Mouse (Mus musculus) MEL (cell line): ENCODE measurements around the gene Fem1b. TPM values are rescaled to one million over a fixed set of nuclear protein-coding genes. Genes with fewer than 3 reads are reported as not detected.

ENCODE experiments used
- DNase-seq: peaks from one replicate; pipeline ENCODE4 v3.0.0; 2011; ENCODE audit warnings: low read depth, low spot score
- H3K27ac ChIP-seq: 2 replicates; pipeline ENCODE4 v1.5.1; 2012; ENCODE audit warnings: low read depth, mild to moderate bottlenecking, control low read depth, low read length, moderate library complexity; ENCODE audit not compliant: control insufficient read depth
- H3K27me3 ChIP-seq, 2 experiments: fragments of 150-350 bp in 1 of 2; sonication (generic) in 1 of 2; 2 replicates each; pipeline ENCODE4 v1.6.1; 2012; ENCODE audit warnings: low read length in 2 of 2, mild to moderate bottlenecking in 2 of 2, improper control_type of control experiment in 1 of 2, moderate library complexity in 1 of 2; ENCODE audit not compliant: insufficient read depth in 2 of 2, control insufficient read depth in 1 of 2
- H3K36me3 ChIP-seq, 2 experiments: 2 replicates each; pipeline ENCODE4 v1.6.1; 2012 to 2014; ENCODE audit warnings: low read length in 2 of 2, improper control_type of control experiment in 1 of 2, inconsistent platforms in 1 of 2, mild to moderate bottlenecking in 1 of 2; ENCODE audit not compliant: insufficient read depth in 2 of 2, control insufficient read depth in 1 of 2
- H3K4me1 ChIP-seq, 2 experiments: fragments of 150-350 bp in 1 of 2; sonication (generic) in 1 of 2; 2 replicates each; pipeline ENCODE4 v1.6.1; 2012; ENCODE audit warnings: low read length in 2 of 2, improper control_type of control experiment in 1 of 2, mild to moderate bottlenecking in 1 of 2; ENCODE audit not compliant: insufficient read depth in 2 of 2, control insufficient read depth in 1 of 2
- H3K4me3 ChIP-seq, 2 experiments: fragments of 150-350 bp in 1 of 2; sonication (generic) in 1 of 2; 2 replicates each; pipeline ENCODE4 v1.5.1; 2012; ENCODE audit warnings: low read depth in 2 of 2, low read length in 2 of 2, mild to moderate bottlenecking in 2 of 2, moderate library complexity in 2 of 2, control low read depth in 1 of 2, improper control_type of control experiment in 1 of 2; ENCODE audit not compliant: control insufficient read depth in 1 of 2, insufficient read depth in 1 of 2
- H3K79me2 ChIP-seq: 2 replicates; pipeline ENCODE4 v1.6.1; 2012; ENCODE audit warnings: mild to moderate bottlenecking, low read length, moderate library complexity; ENCODE audit not compliant: control insufficient read depth, poor library complexity, insufficient read depth
- H3K9ac ChIP-seq: 2 replicates; pipeline ENCODE4 v1.6.1; 2012; ENCODE audit warnings: low read depth, mild to moderate bottlenecking, control low read depth, low read length, moderate library complexity; ENCODE audit not compliant: control insufficient read depth, poor library complexity, severe bottlenecking
- H3K9me3 ChIP-seq: fragments of 150-350 bp; sonication (generic); replicated peaks from 2 replicates; pipeline ENCODE4 v1.6.1; 2012; ENCODE audit warnings: mild to moderate bottlenecking, low read length, improper control_type of control experiment, moderate library complexity; ENCODE audit not compliant: insufficient read depth
- BHLHE40 ChIP-seq: IDR thresholded peaks from 2 replicates; pipeline ENCODE4 v1.6.1; 2012; ENCODE audit warnings: low read depth, mild to moderate bottlenecking, inconsistent platforms, low read length, improper control_type of control experiment, borderline replicate concordance
- CHD1 ChIP-seq: IDR thresholded peaks from 2 replicates; pipeline ENCODE4 v1.6.1; 2012; ENCODE audit warnings: low read depth, mild to moderate bottlenecking, inconsistent platforms, low read length, improper control_type of control experiment
- CHD2 ChIP-seq: IDR thresholded peaks from 2 replicates; pipeline ENCODE4 v1.6.1; 2011; ENCODE audit warnings: low read length, improper control_type of control experiment
- CTCF ChIP-seq, 3 experiments: IDR thresholded peaks in 2 of 3; conservative IDR thresholded peaks in 1 of 3; 2 replicates each; pipeline ENCODE4 v1.5.1; 2011 to 2012; ENCODE audit warnings: low read length in 3 of 3, low read depth in 2 of 3, mild to moderate bottlenecking in 2 of 3, improper control_type of control experiment in 1 of 3, inconsistent platforms in 1 of 3, mixed read lengths in 1 of 3, moderate library complexity in 1 of 3; ENCODE audit not compliant: control insufficient read depth in 1 of 3, insufficient read depth in 1 of 3, poor library complexity in 1 of 3, severe bottlenecking in 1 of 3
- E2F4 ChIP-seq: IDR thresholded peaks from 2 replicates; pipeline ENCODE4 v1.6.1; 2011; ENCODE audit warnings: low read depth, low read length, improper control_type of control experiment, borderline replicate concordance
- EP300 ChIP-seq, 2 experiments: IDR thresholded peaks; 2 replicates each; pipeline ENCODE4 v1.6.1; 2011; ENCODE audit warnings: improper control_type of control experiment in 2 of 2, low read length in 2 of 2, low read depth in 1 of 2, mild to moderate bottlenecking in 1 of 2
- GABPA ChIP-seq: IDR thresholded peaks from 2 replicates; pipeline ENCODE4 v1.6.1; 2012; ENCODE audit warnings: low read depth, mild to moderate bottlenecking, inconsistent platforms, low read length, improper control_type of control experiment, moderate library complexity
- GATA1 ChIP-seq: IDR thresholded peaks from 2 replicates; pipeline ENCODE4 v1.6.1; 2011; ENCODE audit warnings: low read depth, low read length, improper control_type of control experiment
- MAX ChIP-seq: IDR thresholded peaks from 2 replicates; pipeline ENCODE4 v1.6.1; 2011; ENCODE audit warnings: low read length, improper control_type of control experiment
- MYB ChIP-seq: IDR thresholded peaks from 2 replicates; pipeline ENCODE4 v1.6.1; 2011; ENCODE audit warnings: mild to moderate bottlenecking, low read depth, low read length, improper control_type of control experiment
- NRF1 ChIP-seq: IDR thresholded peaks from 2 replicates; pipeline ENCODE4 v1.6.1; 2014; ENCODE audit warnings: low read depth, mild to moderate bottlenecking, inconsistent platforms, low read length, improper control_type of control experiment, moderate library complexity; ENCODE audit not compliant: poor library complexity, insufficient read depth, severe bottlenecking
- POLR2A ChIP-seq, 2 experiments: IDR thresholded peaks; 2 replicates each; pipeline ENCODE4 v1.6.1; 2011 to 2012; ENCODE audit warnings: low read length in 2 of 2, mild to moderate bottlenecking in 2 of 2, control low read depth in 1 of 2, improper control_type of control experiment in 1 of 2, low read depth in 1 of 2, moderate library complexity in 1 of 2; ENCODE audit not compliant: control insufficient read depth in 1 of 2, insufficient read depth in 1 of 2, poor library complexity in 1 of 2
- POLR2AphosphoS5 ChIP-seq: IDR thresholded peaks from 2 replicates; pipeline ENCODE4 v1.6.1; 2012; ENCODE audit warnings: low read depth, borderline replicate concordance, mild to moderate bottlenecking, inconsistent platforms, low read length, moderate library complexity, mixed read lengths
- RAD21 ChIP-seq: IDR thresholded peaks from 2 replicates; pipeline ENCODE4 v1.6.1; 2011; ENCODE audit warnings: mild to moderate bottlenecking, low read depth, low read length, improper control_type of control experiment
- RCOR1 ChIP-seq: IDR thresholded peaks from 2 replicates; pipeline ENCODE4 v1.6.1; 2012; ENCODE audit warnings: low read depth, mild to moderate bottlenecking, inconsistent platforms, low read length, improper control_type of control experiment
- TAL1 ChIP-seq: IDR thresholded peaks from 2 replicates; pipeline ENCODE4 v1.6.1; 2012; ENCODE audit warnings: mild to moderate bottlenecking, inconsistent platforms, low read length, moderate library complexity, mixed read lengths
- TBP ChIP-seq: IDR thresholded peaks from 2 replicates; pipeline ENCODE4 v1.8.0; 2011; ENCODE audit warnings: low read depth, low read length, improper control_type of control experiment
- TCF12 ChIP-seq: IDR thresholded peaks from 2 replicates; pipeline ENCODE4 v1.6.1; 2014; ENCODE audit warnings: low read depth, mild to moderate bottlenecking, inconsistent platforms, low read length, improper control_type of control experiment, moderate library complexity
- UBTF ChIP-seq: IDR thresholded peaks from 2 replicates; pipeline ENCODE4 v1.6.1; 2012; ENCODE audit warnings: low read depth, mild to moderate bottlenecking, inconsistent platforms, low read length, improper control_type of control experiment, moderate library complexity, borderline replicate concordance; ENCODE audit not compliant: insufficient read depth
- USF1 ChIP-seq: IDR thresholded peaks from 2 replicates; pipeline ENCODE4 v1.6.1; 2014; ENCODE audit warnings: low read depth, mild to moderate bottlenecking, inconsistent platforms, low read length, improper control_type of control experiment, moderate library complexity
- USF2 ChIP-seq, 2 experiments: IDR thresholded peaks; 2 replicates each; pipeline ENCODE4 v1.6.1; 2011 to 2012; ENCODE audit warnings: improper control_type of control experiment in 2 of 2, low read length in 2 of 2, borderline replicate concordance in 1 of 2, inconsistent platforms in 1 of 2, low read depth in 1 of 2, mild to moderate bottlenecking in 1 of 2; ENCODE audit not compliant: insufficient read depth in 1 of 2
- ZC3H11A ChIP-seq: IDR thresholded peaks from 2 replicates; pipeline ENCODE4 v1.6.1; 2012; ENCODE audit warnings: low read depth, mild to moderate bottlenecking, inconsistent platforms, low read length, improper control_type of control experiment
- ZNF384 ChIP-seq: IDR thresholded peaks from 2 replicates; pipeline ENCODE4 v1.6.1; 2012; ENCODE audit warnings: low read depth, mild to moderate bottlenecking, inconsistent platforms, low read length, improper control_type of control experiment
- polyA plus RNA-seq, 2 experiments: library from polyadenylated mRNA; stranded (reverse) in 1 of 2; unstranded in 1 of 2; fragments of >175 nt in 1 of 2; fragments of >200 nt in 1 of 2; gene quantifications; 2 replicates each; pipeline versions ENCODE4 v1.2.1 to v1.2.4; 2012; ENCODE audit warnings: low replicate concordance in 2 of 2, low read depth in 1 of 2; ENCODE audit not compliant: insufficient read length in 2 of 2, insufficient read depth in 1 of 2, missing spikeins in 1 of 2
- total RNA-seq: library from RNA; depleted of rRNA; stranded (reverse); fragments of 300-350 nt; gene quantifications from 2 replicates; pipeline ENCODE4 v1.2.3, GENCODE M21; 2012

The Fem1b gene
- total and polyA plus RNA-seq, 3 experiments = 38.2 to 99.4 (median 50.5) TPM

- Histone ChIP-seq H3K27me3 (no peaks in the 10 kb centered on the region), H3K9ac (no peak overlapping the region), H3K4me3 (no peak overlapping the region), H3K79me2 (no peaks in the 10 kb centered on the region), H3K9me3 (no peaks in the 10 kb centered on the region), H3K4me1 (no peaks in the 10 kb centered on the region), H3K36me3 (no peaks in the 10 kb centered on the region), H3K27ac (no peak overlapping the region)
- no peak for DNase-seq
- TF ChIP-seq NRF1 (no peak), RAD21 (no peak), USF2 (IDR thresholded peaks at IDR 0.05; ENCODE audit: borderline replicate concordance in 1 of 2, insufficient read depth in 1 of 2, low read depth in 1 of 2, low read length in 2 of 2) (no peak), POLR2AphosphoS5 (no peak), CHD2 (no peak), TCF12 (no peak)
These were observed 62.1 kb downstream of the Fem1b start for GRCm38 (mm10) chr9:62749666-62750065.

GRCm38 (mm10) chr9:62746646-62747045, 65.1 kb downstream of the Fem1b start:
- no peaks in the 10 kb centered on the region for H3K79me2 ChIP-seq
- no peak overlapping the region for H3K4me3 ChIP-seq
- H3K9me3 ChIP-seq = no peaks in the 10 kb centered on the region
- no peak for DNase-seq
- H3K27ac ChIP-seq = no peak overlapping the region
- no peaks in the 10 kb centered on the region for H3K4me1 ChIP-seq
- no peak for TF ChIP-seq GATA1
- no peak for TF ChIP-seq CTCF (IDR thresholded peaks at IDR 0.05 in 2 of 3, conservative IDR thresholded peaks at IDR 0.05 in 1 of 3; ENCODE audit: control insufficient read depth in 1 of 3, insufficient read depth in 1 of 3, low read depth in 2 of 3, low read length in 3 of 3, poor library complexity in 1 of 3, severe bottlenecking in 1 of 3)
- no peak for TF ChIP-seq MYB
- no peak for TF ChIP-seq ZNF384
- TF ChIP-seq BHLHE40 = no peak
- no peak for TF ChIP-seq ZC3H11A
- no peak for TF ChIP-seq USF1
- TF ChIP-seq TBP = no peak
- no peak for TF ChIP-seq RAD21
- no peak for TF ChIP-seq E2F4
- no peak for TF ChIP-seq USF2 (IDR thresholded peaks at IDR 0.05; ENCODE audit: borderline replicate concordance in 1 of 2, insufficient read depth in 1 of 2, low read depth in 1 of 2, low read length in 2 of 2)
- no peak for TF ChIP-seq POLR2A (IDR thresholded peaks at IDR 0.05; ENCODE audit: control insufficient read depth in 1 of 2, insufficient read depth in 1 of 2, low read depth in 1 of 2, low read length in 2 of 2, poor library complexity in 1 of 2)
- TF ChIP-seq GABPA = no peak
- TF ChIP-seq CHD1 = no peak
- TF ChIP-seq EP300 (IDR thresholded peaks at IDR 0.05; ENCODE audit: low read depth in 1 of 2, low read length in 2 of 2) = no peak
- no peak for TF ChIP-seq TAL1
- TF ChIP-seq RCOR1 = no peak
- TF ChIP-seq UBTF = no peak
- no peak for TF ChIP-seq MAX
- TF ChIP-seq, all 39 proteins: peak for 0
- Histone ChIP-seq H3K9ac (no peak overlapping the region), H3K27me3 (0 out of 4 replicates have a peak, but pooled peaks cover 0 to 2% of the 10 kb centered on the region in 2 experiments), H3K36me3 (no peaks in the 10 kb centered on the region)
